Mouse (Mus musculus): ENCODE data around the gene Lrmda. TPM values are rescaled to one million over a fixed set of nuclear protein-coding genes. Genes with fewer than 3 reads are reported as not detected.

The Lrmda gene
- total RNA-seq, 1 experiment from 2014 or later, result 23.9 TPM

DNA sequence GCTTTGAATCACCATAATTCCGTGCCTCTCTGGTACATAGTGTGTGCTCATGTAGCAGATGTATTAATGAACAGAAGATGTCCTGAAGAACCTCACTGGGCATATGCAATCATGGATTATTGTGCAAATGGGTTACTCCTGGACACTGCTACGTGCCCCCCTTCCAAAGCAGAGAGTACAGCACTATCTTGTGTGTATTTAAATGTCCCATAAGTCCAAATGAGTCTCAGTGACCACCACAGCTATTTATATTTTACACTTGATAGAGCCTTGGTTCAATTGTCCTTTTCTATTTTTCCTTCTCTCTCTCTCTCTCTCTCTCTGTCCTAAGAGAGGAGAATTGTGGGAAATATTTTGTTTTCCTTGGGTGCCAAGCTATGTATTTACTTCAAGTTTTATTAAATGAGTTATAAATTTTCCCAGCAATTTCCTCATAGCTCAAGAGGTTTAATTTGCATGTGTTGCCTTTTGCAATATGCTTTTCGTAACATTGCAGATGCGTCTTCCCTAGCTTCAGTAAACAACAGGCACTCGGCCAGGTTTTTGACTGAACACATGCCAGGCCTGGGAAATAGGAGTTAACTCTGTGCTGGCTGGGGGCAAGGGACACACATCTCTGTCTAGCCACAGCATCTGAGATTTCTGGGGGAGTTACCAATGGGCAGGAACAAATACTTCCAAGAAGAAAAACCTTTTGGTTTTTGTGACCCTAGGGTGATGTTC lies 495.0 kb downstream of the Lrmda start:
- ATAC-seq (replicated peaks in 1 of 2; ENCODE audit: insufficient read depth in 1 of 2, low FRiP score in 2 of 2, low TSS enrichment in 1 of 2, low read depth in 1 of 2, poor library complexity in 2 of 2, severe bottlenecking in 2 of 2), result no peak

- no peak for ATAC-seq (replicated peaks in 1 of 2; ENCODE audit: insufficient read depth in 1 of 2, low FRiP score in 2 of 2, low TSS enrichment in 1 of 2, low read depth in 1 of 2, poor library complexity in 2 of 2, severe bottlenecking in 2 of 2)
Observed at GRCm38 (mm10) chr14:22530706-22531105, 511.2 kb downstream of the Lrmda start.

- no peak for ATAC-seq (replicated peaks in 1 of 2; ENCODE audit: insufficient read depth in 1 of 2, low FRiP score in 2 of 2, low TSS enrichment in 1 of 2, low read depth in 1 of 2, poor library complexity in 2 of 2, severe bottlenecking in 2 of 2)
Observed at GRCm38 (mm10) chr14:22533501-22533900, 514.0 kb downstream of the Lrmda start.

DNA sequence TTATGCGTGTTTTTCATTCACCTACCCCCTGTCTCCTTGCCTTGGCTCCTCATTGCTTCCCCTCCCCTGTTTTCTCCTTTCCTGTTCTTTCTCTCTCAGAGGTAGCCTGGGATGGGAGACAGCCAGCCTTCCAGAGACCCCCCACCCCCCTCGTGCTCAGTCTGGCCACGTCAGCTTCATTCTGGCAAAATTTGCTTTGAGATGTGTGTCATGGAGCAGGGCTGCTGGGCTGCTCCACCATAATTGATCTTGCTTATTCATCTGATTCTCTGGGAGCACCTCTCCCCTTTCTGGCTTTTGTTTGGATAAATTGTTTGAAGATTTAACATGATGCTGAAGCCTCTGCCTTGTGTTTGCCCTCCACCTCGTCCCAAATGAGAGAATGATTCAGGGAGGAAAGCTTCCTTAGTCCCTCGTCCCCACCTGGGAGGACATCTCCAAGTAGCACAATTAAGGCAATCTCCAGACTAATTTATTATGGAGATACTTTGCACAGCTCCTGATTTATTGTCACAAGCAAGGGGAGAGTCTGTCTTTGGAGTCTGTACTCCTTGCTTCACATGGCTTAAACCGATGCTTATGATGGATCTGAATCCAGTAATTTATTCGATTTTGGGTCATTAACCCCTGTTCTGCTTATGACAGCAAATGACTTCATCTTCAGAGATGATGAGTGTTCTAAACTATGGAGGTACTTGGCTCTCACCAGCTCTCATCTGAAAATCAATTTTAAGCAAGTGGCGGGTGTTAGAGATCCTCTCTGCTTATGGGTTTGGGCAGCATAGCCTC lies 526.6 kb downstream of the Lrmda start:
- no peak for ATAC-seq (replicated peaks in 1 of 2; ENCODE audit: insufficient read depth in 1 of 2, low FRiP score in 2 of 2, low TSS enrichment in 1 of 2, low read depth in 1 of 2, poor library complexity in 2 of 2, severe bottlenecking in 2 of 2)

GRCm38 (mm10) chr14:22546676-22546984 lies 527.1 kb downstream of the Lrmda start:
- ATAC-seq (replicated peaks in 1 of 2; ENCODE audit: insufficient read depth in 1 of 2, low FRiP score in 2 of 2, low TSS enrichment in 1 of 2, low read depth in 1 of 2, poor library complexity in 2 of 2, severe bottlenecking in 2 of 2), result no peak

- ATAC-seq (replicated peaks in 1 of 2; ENCODE audit: insufficient read depth in 1 of 2, low FRiP score in 2 of 2, low TSS enrichment in 1 of 2, low read depth in 1 of 2, poor library complexity in 2 of 2, severe bottlenecking in 2 of 2), result no peak
Observed at GRCm38 (mm10) chr14:22548286-22548685, 528.8 kb downstream of the Lrmda start.

DNA sequence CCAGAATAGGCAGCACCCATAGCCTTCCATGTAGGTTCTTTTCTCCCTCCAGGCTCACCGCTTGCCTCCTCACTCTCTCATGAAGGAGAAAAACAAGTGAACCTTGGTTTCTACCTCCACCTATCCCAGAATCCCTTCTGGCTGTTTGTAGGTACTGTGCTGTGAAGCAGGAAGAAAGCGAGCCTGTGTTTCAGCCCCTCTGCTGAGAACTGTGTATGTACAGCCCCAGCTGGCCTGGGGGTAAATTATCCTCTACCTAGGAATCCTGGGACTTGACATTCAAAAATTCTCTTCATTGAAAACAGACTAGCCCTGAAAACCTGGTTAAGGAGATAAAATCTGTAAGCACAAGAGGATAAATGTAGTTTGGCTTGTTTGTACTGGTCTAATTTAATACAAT lies 529.7 kb downstream of the Lrmda start:
- no peak for ATAC-seq (replicated peaks in 1 of 2; ENCODE audit: insufficient read depth in 1 of 2, low FRiP score in 2 of 2, low TSS enrichment in 1 of 2, low read depth in 1 of 2, poor library complexity in 2 of 2, severe bottlenecking in 2 of 2)

- ATAC-seq (replicated peaks in 1 of 2; ENCODE audit: insufficient read depth in 1 of 2, low FRiP score in 2 of 2, low TSS enrichment in 1 of 2, low read depth in 1 of 2, poor library complexity in 2 of 2, severe bottlenecking in 2 of 2), result no peak
Observed at GRCm38 (mm10) chr14:22552358-22552757, 532.8 kb downstream of the Lrmda start.

- ATAC-seq (replicated peaks in 1 of 2; ENCODE audit: insufficient read depth in 1 of 2, low FRiP score in 2 of 2, low TSS enrichment in 1 of 2, low read depth in 1 of 2, poor library complexity in 2 of 2, severe bottlenecking in 2 of 2), result no peak
Observed at GRCm38 (mm10) chr14:22552841-22553240, 533.3 kb downstream of the Lrmda start.

GRCm38 (mm10) chr14:22553717-22554116 lies 534.2 kb downstream of the Lrmda start:
- ATAC-seq (replicated peaks in 1 of 2; ENCODE audit: insufficient read depth in 1 of 2, low FRiP score in 2 of 2, low TSS enrichment in 1 of 2, low read depth in 1 of 2, poor library complexity in 2 of 2, severe bottlenecking in 2 of 2), result no peak

- ATAC-seq (replicated peaks in 1 of 2; ENCODE audit: insufficient read depth in 1 of 2, low FRiP score in 2 of 2, low TSS enrichment in 1 of 2, low read depth in 1 of 2, poor library complexity in 2 of 2, severe bottlenecking in 2 of 2), result no peak
Observed at GRCm38 (mm10) chr14:22572486-22572885, 553.0 kb downstream of the Lrmda start.

- no peak for ATAC-seq (replicated peaks in 1 of 2; ENCODE audit: insufficient read depth in 1 of 2, low FRiP score in 2 of 2, low TSS enrichment in 1 of 2, low read depth in 1 of 2, poor library complexity in 2 of 2, severe bottlenecking in 2 of 2)
Observed at GRCm38 (mm10) chr14:22573585-22573984, 554.1 kb downstream of the Lrmda start.

- ATAC-seq (replicated peaks in 1 of 2; ENCODE audit: insufficient read depth in 1 of 2, low FRiP score in 2 of 2, low TSS enrichment in 1 of 2, low read depth in 1 of 2, poor library complexity in 2 of 2, severe bottlenecking in 2 of 2), result no peak
Observed at GRCm38 (mm10) chr14:22574006-22574405, 554.5 kb downstream of the Lrmda start.

DNA sequence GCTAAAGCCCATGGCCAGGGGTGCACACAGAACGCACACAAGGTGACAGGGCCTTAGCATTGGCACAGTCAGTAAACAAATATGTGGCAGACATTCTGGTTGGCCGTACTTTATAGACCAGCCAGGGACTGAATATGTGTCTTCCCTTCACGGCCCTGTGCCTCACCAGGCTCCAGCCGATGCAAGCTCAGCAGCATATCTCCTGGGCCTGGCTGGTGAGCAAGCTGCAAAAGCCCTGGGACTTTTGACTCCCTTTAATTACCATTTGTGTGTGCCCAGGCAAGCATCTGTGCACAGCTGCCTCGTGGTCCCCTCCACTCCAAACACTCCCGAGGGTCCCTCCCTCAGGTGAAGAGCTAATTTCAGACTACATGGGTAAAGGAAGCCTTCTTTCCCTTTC lies 556.9 kb downstream of the Lrmda start:
- no peak for ATAC-seq (replicated peaks in 1 of 2; ENCODE audit: insufficient read depth in 1 of 2, low FRiP score in 2 of 2, low TSS enrichment in 1 of 2, low read depth in 1 of 2, poor library complexity in 2 of 2, severe bottlenecking in 2 of 2)

DNA sequence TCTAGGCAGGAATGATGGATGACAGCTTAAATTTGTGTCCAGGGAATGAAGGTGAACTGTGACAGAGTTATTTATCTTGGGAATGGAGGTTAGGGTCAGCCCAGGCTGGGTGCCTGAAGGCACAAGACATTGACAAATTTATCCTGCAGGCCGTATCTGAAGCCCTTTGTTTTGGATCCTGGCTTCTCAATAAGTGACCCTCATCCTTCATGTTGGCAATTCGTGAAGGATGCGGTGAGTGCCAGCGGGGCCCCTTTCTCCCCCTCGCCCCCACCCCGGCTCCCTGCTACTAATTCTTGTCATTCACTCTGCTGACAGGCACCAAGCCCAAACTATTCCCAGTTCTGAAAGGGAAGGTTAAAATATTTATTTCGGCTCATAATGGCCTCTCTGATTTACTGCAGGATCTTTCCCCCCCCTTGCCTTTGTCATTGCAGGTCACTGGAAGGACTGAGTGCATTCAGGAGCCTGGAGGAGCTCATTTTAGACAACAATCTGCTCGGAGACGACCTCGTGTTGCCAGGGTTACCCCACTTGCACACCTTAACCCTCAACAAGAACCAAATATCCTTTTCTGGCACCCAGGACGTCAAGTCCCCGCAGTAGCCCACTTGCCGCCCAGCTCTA lies 558.0 kb downstream of the Lrmda start:
- no peak for ATAC-seq (replicated peaks in 1 of 2; ENCODE audit: insufficient read depth in 1 of 2, low FRiP score in 2 of 2, low TSS enrichment in 1 of 2, low read depth in 1 of 2, poor library complexity in 2 of 2, severe bottlenecking in 2 of 2)

DNA sequence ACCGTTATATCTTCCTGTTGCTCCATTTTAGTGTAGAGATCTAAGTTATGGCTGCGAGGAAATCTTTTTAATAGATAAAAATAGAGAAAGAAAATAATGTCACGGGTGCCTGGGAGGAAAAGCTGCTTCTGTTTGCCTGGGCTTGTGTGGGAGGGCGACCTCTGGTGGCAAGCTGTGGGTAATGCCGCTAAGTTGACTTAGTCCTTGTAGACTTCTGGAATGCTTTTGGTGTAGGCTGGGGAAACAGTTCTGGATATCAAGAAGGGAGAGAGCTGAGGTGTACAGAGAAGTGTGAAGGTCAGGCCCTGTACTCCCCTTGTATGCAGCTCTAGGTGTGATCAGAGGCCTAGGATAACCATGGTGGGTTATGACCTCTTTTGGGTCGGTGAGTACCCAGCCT lies 558.7 kb downstream of the Lrmda start:
- ATAC-seq (replicated peaks in 1 of 2; ENCODE audit: insufficient read depth in 1 of 2, low FRiP score in 2 of 2, low TSS enrichment in 1 of 2, low read depth in 1 of 2, poor library complexity in 2 of 2, severe bottlenecking in 2 of 2), result peak; percentile 71 to 82; a peak in 3 of 4 replicates

- ATAC-seq (replicated peaks in 1 of 2; ENCODE audit: insufficient read depth in 1 of 2, low FRiP score in 2 of 2, low TSS enrichment in 1 of 2, low read depth in 1 of 2, poor library complexity in 2 of 2, severe bottlenecking in 2 of 2), result no peak
Observed at GRCm38 (mm10) chr14:22578986-22579385, 559.5 kb downstream of the Lrmda start.

DNA sequence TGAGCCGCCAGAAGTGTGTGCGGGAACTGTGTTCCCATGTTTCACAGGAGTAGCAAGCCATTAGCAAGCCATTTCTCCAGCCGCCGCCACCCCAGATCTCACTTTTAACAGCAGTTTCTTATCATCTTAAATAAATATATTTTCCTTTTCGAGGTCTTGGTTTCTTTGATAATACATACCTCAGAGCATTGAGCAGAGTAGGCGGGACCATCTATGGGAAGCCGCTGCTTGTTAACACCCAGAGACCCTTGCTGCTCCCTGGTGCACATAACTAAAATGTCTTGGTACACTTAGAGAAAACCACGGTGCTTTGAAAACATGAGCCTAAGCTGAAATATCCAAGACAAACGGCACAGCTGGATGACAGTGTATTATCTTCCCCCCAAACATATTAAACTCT lies 562.6 kb downstream of the Lrmda start:
- ATAC-seq (replicated peaks in 1 of 2; ENCODE audit: insufficient read depth in 1 of 2, low FRiP score in 2 of 2, low TSS enrichment in 1 of 2, low read depth in 1 of 2, poor library complexity in 2 of 2, severe bottlenecking in 2 of 2), result no peak
